Mouse (Mus musculus) liver, adult 2 months (tissue): ENCODE results near the gene Gabrr2. TPM values are rescaled to one million over a fixed set of nuclear protein-coding genes. Genes with fewer than 3 reads are reported as not detected.
"Not testable (repeated sequence)": the region's sequence is repeated elsewhere in the genome, so short reads cannot be mapped to it uniquely, and the experiment has no call there.

ENCODE experiments used
- DNase-seq: peaks from one replicate; pipeline ENCODE4 v3.0.0-alpha.2; 2011; ENCODE audit warnings: low read depth, low spot score; ENCODE audit errors: extremely low read depth
- H3K27ac ChIP-seq: fragments of 200-500 bp; replicated peaks from 2 replicates; pipeline ENCODE4 v1.5.1; 2012; ENCODE audit warnings: low read depth, mild to moderate bottlenecking, control low read depth, inconsistent platforms, low read length; ENCODE audit not compliant: insufficient read depth
- H3K27me3 ChIP-seq: fragments of 200-500 bp; 2 replicates; pipeline ENCODE4 v1.6.1; 2012; ENCODE audit warnings: mild to moderate bottlenecking, moderate library complexity, low read length, inconsistent platforms; ENCODE audit not compliant: control insufficient read depth, insufficient read depth
- H3K36me3 ChIP-seq: fragments of 200-500 bp; 2 replicates; pipeline ENCODE4 v1.6.1; 2012; ENCODE audit warnings: low read length, inconsistent platforms; ENCODE audit not compliant: control insufficient read depth, insufficient read depth
- H3K4me1 ChIP-seq: fragments of 200-500 bp; 2 replicates; pipeline ENCODE4 v1.6.1; 2011; ENCODE audit warnings: low read length; ENCODE audit not compliant: control insufficient read depth, insufficient read depth
- H3K4me3 ChIP-seq: fragments of 200-500 bp; 2 replicates; pipeline ENCODE4 v1.5.1; 2011; ENCODE audit warnings: low read depth, mild to moderate bottlenecking, control low read depth, low read length, moderate library complexity; ENCODE audit not compliant: insufficient read depth
- H3K79me2 ChIP-seq: fragments of 200-500 bp; 2 replicates; pipeline ENCODE4 v1.6.1; 2012; ENCODE audit warnings: inconsistent platforms, mild to moderate bottlenecking, low read length, moderate library complexity; ENCODE audit not compliant: control insufficient read depth, insufficient read depth
- H3K9ac ChIP-seq: fragments of 200-500 bp; 2 replicates; pipeline ENCODE4 v1.6.1; 2012; ENCODE audit warnings: low read depth, mild to moderate bottlenecking, control low read depth, inconsistent platforms, low read length
- CTCF ChIP-seq: fragments of 200-500 bp; IDR thresholded peaks from 2 replicates; pipeline ENCODE4 v1.5.1; 2011; ENCODE audit warnings: low read depth, low read length, control low read depth
- POLR2A ChIP-seq: fragments of 200-500 bp; IDR thresholded peaks from 2 replicates; pipeline ENCODE4 v1.6.1; 2011; ENCODE audit warnings: low read length, control low read depth; ENCODE audit not compliant: insufficient read depth; ENCODE audit errors: extremely low read depth
- WGBS: fragments of 180-500 bp; shearing (Covaris S2); methylation state at CpG from one replicate; pipeline ENCODE4 v1.1.7; 2018; 5-methylcytosine and 5-hydroxymethylcytosine counted together
- polyA plus RNA-seq: library from polyadenylated mRNA; depleted of rRNA; stranded (reverse); fragments of >200 nt; gene quantifications from 2 replicates; pipeline ENCODE4 v1.2.3, GENCODE M21; 2012; rRNA removed
- total RNA-seq: library from RNA; depleted of rRNA; stranded (reverse); fragments of >200 nt; gene quantifications from 2 replicates; pipeline ENCODE4 v1.2.3, GENCODE M21; 2014; rRNA removed

Gabrr2 gene
- total and polyA plus RNA-seq, 2 experiments, result 0.15 to 0.46 TPM

DNA sequence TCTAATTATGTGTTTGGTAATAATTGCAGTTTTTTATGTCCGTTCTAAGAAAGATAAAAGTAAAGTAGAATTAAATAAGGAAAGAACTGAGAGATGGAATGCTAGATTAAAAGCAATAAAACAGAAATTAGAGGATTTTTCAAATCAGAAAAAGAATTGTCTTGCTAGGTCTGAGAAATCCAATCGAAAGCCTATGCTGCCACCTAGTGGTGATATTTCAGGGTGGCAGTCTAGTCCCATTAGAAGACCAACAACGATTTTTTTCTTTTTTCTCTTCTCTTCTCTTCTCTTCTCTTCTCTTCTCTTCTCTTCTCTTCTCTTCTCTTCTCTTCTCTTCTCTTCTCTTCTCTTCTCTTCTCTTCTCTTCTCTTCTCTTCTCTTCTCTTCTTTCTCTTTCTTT lies 56.3 kb downstream of the Gabrr2 start:
- not testable (repeated sequence) for H3K9ac ChIP-seq, H3K79me2 ChIP-seq, H3K36me3 ChIP-seq, H3K4me3 ChIP-seq, H3K27me3 ChIP-seq, H3K27ac ChIP-seq, H3K4me1 ChIP-seq
- DNase-seq, result peak; percentile 35
- WGBS, result 4% methylated on average over 3 of the region's 3 CpGs
- peak; percentile 75 for TF ChIP-seq CTCF

DNA sequence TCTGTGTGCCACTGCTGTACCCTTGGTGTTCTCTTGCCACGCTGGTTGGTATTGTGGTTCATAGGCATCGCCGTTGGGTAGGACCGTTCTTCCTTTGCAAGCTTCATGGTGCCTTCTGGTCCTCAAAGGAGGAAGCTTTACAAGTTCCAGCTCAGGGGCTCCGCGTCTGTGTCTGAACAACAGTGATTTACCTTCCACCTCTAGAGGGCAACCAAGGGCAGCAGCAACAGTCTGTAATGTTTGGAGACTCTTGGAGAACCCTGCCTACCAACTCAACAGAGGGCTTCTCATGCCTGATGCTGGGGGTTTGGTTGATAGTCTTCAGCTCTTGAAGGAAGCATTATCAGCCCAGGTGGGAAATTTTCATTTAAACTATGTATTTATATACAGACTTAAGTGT lies 61.7 kb downstream of the Gabrr2 start:
- 73% methylated on average over 6 of the region's 6 CpGs for WGBS
- no peak for DNase-seq
- Histone ChIP-seq H3K4me3 (no peak overlapping the region), H3K27me3 (no peaks in the 10 kb centered on the region), H3K79me2 (no peaks in the 10 kb centered on the region), H3K4me1 (no peaks in the 10 kb centered on the region), H3K9ac (no peak overlapping the region), H3K27ac (no peak overlapping the region), H3K36me3 (no peaks in the 10 kb centered on the region)
- TF ChIP-seq CTCF (peak; percentile 27; the same call in 1 of the 2 replicates), POLR2A (no peak)

DNA sequence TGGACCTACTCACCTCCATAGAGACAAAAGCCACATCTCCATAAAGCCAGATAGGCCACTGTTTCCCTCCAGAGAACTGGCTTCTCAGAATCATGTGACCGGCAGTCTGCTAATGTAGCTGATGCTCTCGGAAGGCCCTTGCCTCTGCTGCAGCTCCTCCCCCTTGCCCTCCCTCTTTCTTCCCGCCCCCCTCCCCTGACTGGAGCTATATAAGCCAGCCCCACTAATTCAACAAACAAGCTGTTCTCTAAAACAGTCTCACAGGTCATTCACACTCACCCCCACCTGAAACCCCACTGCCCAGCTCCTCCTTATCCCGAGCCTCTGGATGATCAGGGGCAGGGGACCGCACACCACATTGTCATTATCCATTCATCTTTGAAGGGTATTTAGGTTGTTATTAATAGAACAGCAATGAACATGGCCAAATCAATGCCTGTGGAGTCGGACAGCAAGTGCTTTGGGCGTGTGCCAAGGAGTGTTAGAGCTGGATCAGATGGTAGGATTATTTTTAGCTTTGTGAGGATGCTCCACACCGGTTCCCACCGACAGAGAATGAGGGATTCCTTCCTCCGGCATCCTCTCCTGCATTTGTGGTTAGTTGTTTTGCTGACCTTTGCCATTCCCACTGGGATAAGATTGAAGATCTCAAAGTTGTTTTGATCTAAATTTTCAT lies 62.7 kb downstream of the Gabrr2 start:
- Histone ChIP-seq H3K79me2 (no peaks in the 10 kb centered on the region), H3K4me3 (no peak overlapping the region), H3K27me3 (no peaks in the 10 kb centered on the region), H3K36me3 (no peaks in the 10 kb centered on the region), H3K4me1 (no peaks in the 10 kb centered on the region), H3K9ac (no peak overlapping the region), H3K27ac (no peak overlapping the region)
- DNase-seq, result no peak
- TF ChIP-seq CTCF (no peak), POLR2A (no peak)
- WGBS, result 60% methylated on average over 10 of the region's 10 CpGs

DNA sequence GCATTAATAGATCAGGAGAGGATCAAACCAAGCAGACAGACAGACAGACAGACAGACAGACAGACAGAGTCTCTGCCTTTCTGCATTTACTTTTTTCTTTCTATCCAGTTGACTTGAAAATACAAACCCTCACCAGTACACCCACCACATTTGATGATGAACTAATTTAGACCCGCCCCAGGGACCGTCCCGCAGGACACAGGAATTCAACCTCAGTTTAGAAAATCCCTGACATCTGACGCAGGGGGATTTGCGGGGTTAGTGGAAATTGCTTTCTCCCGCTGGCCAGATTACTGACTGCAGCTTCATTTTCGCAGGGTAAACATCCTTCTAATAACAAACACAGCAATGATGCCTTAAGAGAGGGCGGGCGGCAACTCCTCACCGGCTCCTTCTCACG lies 69.4 kb downstream of the Gabrr2 start, which contains the start of gene Gabrr1:
Gabrr1 (plus strand) TSS at position 301 of the 400 bp plus-strand sequence.
- 75% methylated on average over 11 of the region's 11 CpGs for WGBS

More for the DNA sequence above, 69.4 kb downstream of the Gabrr2 start, which contains the start of gene Gabrr1:
- Histone ChIP-seq H3K79me2 (no peaks in the 10 kb centered on the region), H3K4me3 (no peak within 1 kb of the TSS), H3K4me1 (no peaks in the 10 kb centered on the region), H3K27ac (no peak within 1 kb of the TSS), H3K36me3 (no peaks in the 10 kb centered on the region), H3K9ac (no peak within 1 kb of the TSS), H3K27me3 (no peaks in the 10 kb centered on the region)
- TF ChIP-seq CTCF (no peak), POLR2A (no peak)
- no peak for DNase-seq

Other genes with a start within 250 kb of the Gabrr2 start
- 0.20 and 0.28 TPM in 2 replicates for gene Ankrd6, start 112.2 kb upstream of the Gabrr2 start, total RNA-seq
- 0.07 TPM in 1 of 2 replicates, not detected in the other for gene Ankrd6, start 112.2 kb upstream of the Gabrr2 start, polyA plus RNA-seq
- 1.5 and 1.6 TPM in 2 replicates for gene Rragd, start 80.0 kb upstream of the Gabrr2 start, total RNA-seq
- gene Rragd, start 80.0 kb upstream of the Gabrr2 start, polyA plus RNA-seq, result 0.26 and 0.59 TPM in 2 replicates
- gene Ube2j1, start 31.6 kb upstream of the Gabrr2 start, total RNA-seq, result 21.3 and 21.7 TPM in 2 replicates
- 11.1 and 13.1 TPM in 2 replicates for gene Ube2j1, start 31.6 kb upstream of the Gabrr2 start, polyA plus RNA-seq
- gene Gabrr1, start 69.5 kb downstream of the Gabrr2 start, total RNA-seq, result 0.20 TPM in 1 of 2 replicates, not detected in the other
- not detected in 2 replicates for gene Gabrr1, start 69.5 kb downstream of the Gabrr2 start, polyA plus RNA-seq
- gene Pm20d2, start 126.7 kb downstream of the Gabrr2 start, total RNA-seq, result 3.6 and 4.4 TPM in 2 replicates
- gene Pm20d2, start 126.7 kb downstream of the Gabrr2 start, polyA plus RNA-seq, result 7.3 and 8.6 TPM in 2 replicates
- gene Srsf12, start 146.0 kb downstream of the Gabrr2 start, total RNA-seq, result not detected in 2 replicates
- gene Srsf12, start 146.0 kb downstream of the Gabrr2 start, polyA plus RNA-seq, result 0.11 TPM in 1 of 2 replicates, not detected in the other
- 29.6 and 35.0 TPM in 2 replicates for gene Pnrc1, start 227.2 kb downstream of the Gabrr2 start, total RNA-seq
- gene Pnrc1, start 227.2 kb downstream of the Gabrr2 start, polyA plus RNA-seq, result 48.5 and 77.3 TPM in 2 replicates
- 5.8 and 6.8 TPM in 2 replicates for gene Rngtt, start 247.3 kb downstream of the Gabrr2 start, total RNA-seq
- 1.3 TPM in 2 replicates for gene Rngtt, start 247.3 kb downstream of the Gabrr2 start, polyA plus RNA-seq